ENCODE assay signal across 9 mouse cellular contexts in the genomic region with DNA sequence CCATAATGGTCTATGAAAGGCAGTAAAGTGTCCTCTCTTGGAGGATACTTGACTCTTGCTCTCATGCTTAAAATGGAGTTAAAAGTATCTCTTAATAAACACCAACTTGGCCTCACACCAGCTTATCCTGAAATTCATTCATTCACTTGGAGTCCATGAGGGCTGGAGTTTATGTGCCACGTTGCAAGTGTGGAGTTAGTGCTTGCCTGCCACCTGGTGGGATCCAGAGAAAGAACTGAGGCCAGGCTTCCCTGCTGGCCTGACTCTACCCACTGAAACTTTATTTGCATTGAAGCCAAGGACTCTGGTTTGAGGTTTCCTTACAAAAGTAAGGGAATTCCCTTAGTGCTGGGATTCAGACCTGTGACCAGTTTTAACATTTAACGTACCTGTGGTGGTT. TPM values are rescaled to one million over a fixed set of nuclear protein-coding genes. Genes with fewer than 3 reads are reported as not detected.
DNase-seq lines count a peak whose midpoint lies in the region; ATAC-seq and TF ChIP-seq lines count a peak whose summit lies in the region.
"Had no signal": no experiment of that assay in that cellular context is flagged by ENCODE, and none has a peak within 500 bp of the region (broad histone marks: within the 10 kb centered on the region; RNA-seq: fewer than 3 reads in every experiment).

No protein-coding gene starts in this region.

- in situ Hi-C loops in Patski (cut with MboI; ENCODE audit: low pct_unique_long_range_greater_than_20kb), result loop anchor here (5.0 kb wide), 3 partner anchors 68 to 328 kb away; no protein-coding TSS in a partner anchor

- H3K4me1 ChIP-seq in heart, embryonic 12.5 days (replicated peaks), result peaks cover 38% of the 10 kb centered on the region
- H3K4me1 ChIP-seq in hindbrain, embryonic 14.5 days (replicated peaks; ENCODE audit: control insufficient read depth, insufficient read depth, low read length), result no peaks in the 10 kb centered on the region

- no peaks in the 10 kb centered on the region for H3K9me3 ChIP-seq in heart, embryonic 12.5 days (replicated peaks)
- no peaks in the 10 kb centered on the region for H3K9me3 ChIP-seq in hindbrain, embryonic 14.5 days (ENCODE audit: control insufficient read depth, low read length)

- no peak overlapping the region for H3K4me2 ChIP-seq in heart, embryonic 12.5 days
- no peak overlapping the region for H3K4me2 ChIP-seq in hindbrain, embryonic 14.5 days (replicated peaks)

- ATAC-seq in heart, embryonic 12.5 days (ENCODE audit: insufficient number of reproducible peaks, low FRiP score), result no peak
- no peak for ATAC-seq in Patski
- 0 out of 2 replicates have a peak, but pooled peaks have one; percentile 22 for ATAC-seq in megakaryocyte, adult 5-6 weeks (ENCODE audit: poor library complexity, severe bottlenecking)
- no peak for ATAC-seq in hindbrain, embryonic 14.5 days (ENCODE audit: low FRiP score)

- peak; percentile 88 for TF ChIP-seq CTCF in Patski (IDR thresholded peaks at IDR 0.05)

- POLR2A ChIA-PET in Patski (lab: Charles Lee), result interaction anchor here (1.2 to 2.1 kb wide), 3 partner anchors 36 to 226 kb away, joined by 3 to 6 read pairs (median 5); a partner anchor contains a TSS

- no peak overlapping the region for H3K27ac ChIP-seq in heart, embryonic 12.5 days (ENCODE audit: poor library complexity, severe bottlenecking)
- H3K27ac ChIP-seq in hindbrain, embryonic 14.5 days, result no peak overlapping the region

- DNase-seq in heart, adult 8-10 months (ENCODE audit: low spot score), result peak; percentile 53
- DNase-seq in 3134 (ENCODE audit: extremely low read depth, insufficient read length, low spot score) (peak; percentile 41), Patski (ENCODE audit: low read depth, low spot score) (peak; percentile 34)
- peak; percentile 23 for DNase-seq in induced T-regulatory cell, adult 2 months (ENCODE audit: low read depth)
- no peak for DNase-seq in hindbrain, embryonic 14.5 days (ENCODE audit: low spot score)
- no peak for DNase-seq in urinary bladder, adult 2 months (ENCODE audit: low spot score)

- no peak overlapping the region for H3K9ac ChIP-seq in heart, embryonic 12.5 days
- no peak overlapping the region for H3K9ac ChIP-seq in hindbrain, embryonic 14.5 days

- 43% methylated on average over 2 of the region's 2 CpGs for WGBS in heart, embryonic 12.5 days
- WGBS in hindbrain, embryonic 14.5 days, result 52% methylated on average over 2 of the region's 2 CpGs

- no peak overlapping the region for H3K4me3 ChIP-seq in heart, embryonic 12.5 days
- no peak overlapping the region for H3K4me3 ChIP-seq in hindbrain, embryonic 14.5 days (replicated peaks; ENCODE audit: low read length)

- no peaks in the 10 kb centered on the region for H3K36me3 ChIP-seq in heart, embryonic 12.5 days
- no peaks in the 10 kb centered on the region for H3K36me3 ChIP-seq in hindbrain, embryonic 14.5 days (replicated peaks; ENCODE audit: control insufficient read depth, insufficient read depth)

- H3K27me3 ChIP-seq in heart, embryonic 12.5 days (replicated peaks), result no peaks in the 10 kb centered on the region
- H3K27me3 ChIP-seq in Patski, result no peaks in the 10 kb centered on the region
- no peaks in the 10 kb centered on the region for H3K27me3 ChIP-seq in hindbrain, embryonic 14.5 days (ENCODE audit: control insufficient read depth, insufficient read depth, low read length)

- CTCF ChIA-PET in Patski (lab: Charles Lee), result interaction anchor here (0.7 to 3.9 kb wide), 6 partner anchors 9 to 76 kb away, joined by 3 to 24 read pairs (median 3); no protein-coding TSS in a partner anchor

RNA-seq across cellular contexts. Expression of a gene that starts 6.2 kb away (rescaled TPM):
- not detected for total RNA-seq in heart, adult 8-10 months (2022)
- polyA plus RNA-seq in heart, embryonic 12.5 days (2016; fragmentation: Nextera tagmentation; extraction: Ambion mirVana), result not detected in 2 replicates
- not detected for polyA plus RNA-seq in Patski (2021)
- not detected in 2 replicates for total RNA-seq in megakaryocyte, adult 5-6 weeks (2015)
- not detected in 2 replicates for total RNA-seq in megakaryocyte, adult 5-6 weeks (2017)
- polyA plus RNA-seq in hindbrain, embryonic 14.5 days (2014; fragmentation: Nextera tagmentation; extraction: Ambion mirVana), result not detected in 2 replicates
- not detected in 2 replicates for polyA plus RNA-seq in urinary bladder, adult 2 months (2012; rRNA removed)
- total RNA-seq: hematopoietic stem cell, adult 5-6 weeks had no signal

RNA-seq across cellular contexts. Expression of a gene that starts 36.0 kb away (rescaled TPM):
- total RNA-seq in heart, adult 8-10 months (2022), result 10 to 100 TPM in 3 of 4 experiments, 1 to 10 TPM in 1; 9.5 to 13.5 (median 12.3) TPM
- 222 and 233 TPM in 2 replicates for polyA plus RNA-seq in heart, embryonic 12.5 days (2016; fragmentation: Nextera tagmentation; extraction: Ambion mirVana)
- 237 TPM for polyA plus RNA-seq in Patski (2021)
- 246 and 264 TPM in 2 replicates for total RNA-seq in megakaryocyte, adult 5-6 weeks (2015)
- 158 and 170 TPM in 2 replicates for total RNA-seq in megakaryocyte, adult 5-6 weeks (2017)
- 583 and 597 TPM in 2 replicates for polyA plus RNA-seq in hindbrain, embryonic 14.5 days (2014; fragmentation: Nextera tagmentation; extraction: Ambion mirVana)
- polyA plus RNA-seq in urinary bladder, adult 2 months (2012; rRNA removed), result 98.9 and 164 TPM in 2 replicates

RNA-seq across cellular contexts. Expression of a gene that starts 49.0 kb away (rescaled TPM):
- total RNA-seq in heart, adult 8-10 months (2022), result 10 to 100 TPM; 25.2 to 31.6 (median 29.9) TPM
- polyA plus RNA-seq in heart, embryonic 12.5 days (2016; fragmentation: Nextera tagmentation; extraction: Ambion mirVana), result 5.6 and 6.6 TPM in 2 replicates
- polyA plus RNA-seq in Patski (2021), result 24.1 TPM
- total RNA-seq in megakaryocyte, adult 5-6 weeks (2015), result 16.5 and 18.7 TPM in 2 replicates
- 9.9 and 15.7 TPM in 2 replicates for total RNA-seq in megakaryocyte, adult 5-6 weeks (2017)
- 11.7 and 12.7 TPM in 2 replicates for polyA plus RNA-seq in hindbrain, embryonic 14.5 days (2014; fragmentation: Nextera tagmentation; extraction: Ambion mirVana)
- polyA plus RNA-seq in urinary bladder, adult 2 months (2012; rRNA removed), result 16.8 and 19.7 TPM in 2 replicates

Comparison
In these comparisons a context has a peak if more than half of its experiments do, and no peak if none do; other contexts are left out.
1. DNase-seq: peak in heart, adult 8-10 months (single experiment), 3134 (single experiment), Patski (single experiment) and induced T-regulatory cell, adult 2 months (single experiment); none in hindbrain, embryonic 14.5 days (single experiment) and urinary bladder, adult 2 months (single experiment).